Mouse (Mus musculus): ENCODE measurements around the gene Otub1.

The Otub1 gene

DNA sequence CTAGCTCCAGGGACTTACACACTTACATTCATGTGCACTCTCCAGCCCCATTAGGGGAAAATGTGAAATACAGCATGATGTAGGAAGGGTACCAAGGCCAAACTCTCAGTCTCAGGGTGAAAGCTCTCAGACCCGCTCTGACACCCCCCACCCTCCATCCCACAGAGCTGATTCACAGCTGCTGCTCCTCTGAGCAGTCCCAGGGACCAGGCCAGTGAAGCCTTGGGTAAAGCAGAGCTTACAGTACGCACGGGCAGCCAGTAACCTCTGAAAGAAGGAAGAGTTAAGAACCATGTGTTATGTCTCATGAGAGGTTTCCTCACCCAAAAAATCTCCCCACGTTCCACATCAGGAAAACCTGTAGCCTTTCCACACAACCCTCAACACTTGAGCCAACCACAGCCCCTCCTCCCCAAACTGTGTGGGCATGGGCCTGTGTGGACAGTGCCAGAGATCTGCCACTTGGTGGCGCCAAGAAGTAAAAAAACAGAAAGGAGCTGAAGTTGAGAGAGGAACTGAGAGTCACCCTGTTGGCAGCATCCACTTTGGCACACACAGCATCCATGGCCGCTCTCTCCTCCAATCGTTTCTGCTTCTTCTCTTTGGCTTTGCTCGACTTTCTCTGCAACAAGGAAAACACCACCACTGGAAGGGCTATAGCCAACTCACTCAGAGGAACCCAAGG, 28.6 kb upstream of the Otub1 start:
- Histone ChIP-seq H3K9me3 (ENCODE audit: low read length) (no peaks in the 10 kb centered on the region), H3K4me1 (replicated peaks; ENCODE audit: low read depth, low read length) (peaks cover 65% of the 10 kb centered on the region), H3K27me3 (ENCODE audit: insufficient read depth, low read length) (no peaks in the 10 kb centered on the region), H3K36me3 (ENCODE audit: insufficient read depth, low read length) (peaks cover 94% of the 10 kb centered on the region), H3K4me3 (replicated peaks; ENCODE audit: low read length) (no peak overlapping the region)
- TF ChIP-seq CTCF (conservative IDR thresholded peaks at IDR 0.05; ENCODE audit: low read length), result peak; percentile 81
- no peak for TF ChIP-seq NANOG (IDR thresholded peaks at IDR 0.05; ENCODE audit: borderline replicate concordance, low read length)

DNA sequence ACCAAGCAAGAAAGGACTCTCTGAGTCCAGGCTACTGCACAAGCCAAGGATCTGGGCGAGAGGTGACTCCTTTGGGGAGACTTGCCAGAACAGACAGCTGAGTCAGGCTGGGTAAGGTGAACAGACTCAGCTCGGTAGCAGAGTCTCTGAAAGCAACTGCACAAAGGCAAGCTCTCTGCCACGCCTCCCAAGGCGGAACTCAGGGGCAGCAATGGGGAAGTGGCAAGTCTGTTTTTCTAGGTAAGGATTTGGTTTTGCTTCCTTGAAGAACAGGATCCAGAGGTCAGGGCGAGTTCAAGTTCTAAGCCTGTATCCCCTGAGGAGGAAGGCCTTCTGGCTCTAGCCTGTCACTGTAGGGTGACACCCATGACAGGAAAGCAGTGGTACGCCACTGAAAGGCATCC, 20.4 kb upstream of the Otub1 start:
- Histone ChIP-seq H3K4me3 (replicated peaks; ENCODE audit: low read length) (no peak overlapping the region), H3K9me3 (ENCODE audit: low read length) (peaks cover 5% of the 10 kb centered on the region; the same call in 1 of the 2 replicates), H3K27me3 (ENCODE audit: insufficient read depth, low read length) (no peaks in the 10 kb centered on the region), H3K4me1 (replicated peaks; ENCODE audit: low read depth, low read length) (peaks cover 62% of the 10 kb centered on the region), H3K36me3 (ENCODE audit: insufficient read depth, low read length) (peaks cover 74% of the 10 kb centered on the region)
- TF ChIP-seq NANOG (IDR thresholded peaks at IDR 0.05; ENCODE audit: borderline replicate concordance, low read length) (no peak), POU5F1 (IDR thresholded peaks at IDR 0.05; ENCODE audit: borderline replicate concordance, low read length) (no peak)

DNA sequence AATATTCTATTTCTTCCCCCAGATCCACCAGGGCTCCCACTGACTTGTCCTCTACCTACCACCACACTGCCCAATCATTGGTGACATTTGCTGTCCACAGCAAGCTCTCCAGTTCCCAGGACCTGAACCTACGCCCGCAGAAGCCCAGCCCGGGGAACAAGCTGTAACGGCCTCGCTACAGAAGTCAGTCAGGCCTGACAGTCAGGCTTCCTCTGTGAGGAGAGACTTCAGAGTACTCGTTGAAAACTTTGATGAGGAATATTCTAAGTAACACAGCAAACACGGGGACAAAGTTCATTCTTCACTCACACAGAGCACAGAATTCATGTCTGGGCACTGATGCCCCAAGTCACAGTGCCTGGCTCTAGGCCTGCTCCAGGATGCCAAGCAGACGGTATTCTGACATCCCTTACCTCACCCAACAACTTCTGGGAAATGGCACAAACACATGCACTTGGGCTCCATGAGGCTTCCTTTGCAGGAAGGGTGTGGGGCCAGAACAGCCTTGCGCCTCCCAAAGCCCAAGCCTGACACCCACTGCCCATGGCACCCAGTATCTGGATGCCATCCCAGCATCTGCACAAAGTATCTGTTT, 19.1 kb upstream of the Otub1 start:
- peaks cover 75% of the 10 kb centered on the region for H3K4me1 ChIP-seq (replicated peaks; ENCODE audit: low read depth, low read length)
- no peaks in the 10 kb centered on the region for H3K27me3 ChIP-seq (ENCODE audit: insufficient read depth, low read length)
- no peak for TF ChIP-seq POU5F1 (IDR thresholded peaks at IDR 0.05; ENCODE audit: borderline replicate concordance, low read length)
- no peak for TF ChIP-seq CTCF (conservative IDR thresholded peaks at IDR 0.05; ENCODE audit: low read length)
- no peak for TF ChIP-seq NANOG (IDR thresholded peaks at IDR 0.05; ENCODE audit: borderline replicate concordance, low read length)
- no peak overlapping the region for H3K4me3 ChIP-seq (replicated peaks; ENCODE audit: low read length)
- H3K36me3 ChIP-seq (ENCODE audit: insufficient read depth, low read length), result peaks cover 67% of the 10 kb centered on the region
- H3K9me3 ChIP-seq (ENCODE audit: low read length), result peaks cover 7% of the 10 kb centered on the region; the same call in 1 of the 2 replicates

DNA sequence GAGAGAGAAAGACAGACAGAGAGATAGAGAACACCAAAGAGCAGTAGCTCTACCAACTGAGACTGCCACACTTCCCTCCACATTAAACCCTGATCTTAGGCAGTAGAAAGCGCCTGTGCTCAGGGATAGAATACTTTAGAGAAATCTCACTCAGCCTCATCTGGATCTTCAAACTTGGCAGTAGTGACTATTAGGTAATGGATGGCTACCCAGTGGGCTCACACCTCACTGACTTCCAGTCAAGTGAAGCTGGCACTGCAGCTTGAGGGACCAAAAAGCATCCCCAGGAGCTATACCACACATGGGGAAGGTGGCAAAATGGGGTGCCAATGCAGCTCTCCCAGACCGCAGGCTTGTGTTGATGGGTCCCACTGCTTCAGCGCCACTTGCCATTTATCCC, 18.1 kb upstream of the Otub1 start:
- peaks cover 73% of the 10 kb centered on the region for H3K4me1 ChIP-seq (replicated peaks; ENCODE audit: low read depth, low read length)
- H3K27me3 ChIP-seq (ENCODE audit: insufficient read depth, low read length), result no peaks in the 10 kb centered on the region
- H3K36me3 ChIP-seq (ENCODE audit: insufficient read depth, low read length), result peaks cover 57% of the 10 kb centered on the region
- H3K4me3 ChIP-seq (replicated peaks; ENCODE audit: low read length), result no peak overlapping the region
- peaks cover 7% of the 10 kb centered on the region; the same call in 1 of the 2 replicates for H3K9me3 ChIP-seq (ENCODE audit: low read length)
- no peak for TF ChIP-seq NANOG (IDR thresholded peaks at IDR 0.05; ENCODE audit: borderline replicate concordance, low read length)
- TF ChIP-seq POU5F1 (IDR thresholded peaks at IDR 0.05; ENCODE audit: borderline replicate concordance, low read length), result no peak
- no peak for TF ChIP-seq CTCF (conservative IDR thresholded peaks at IDR 0.05; ENCODE audit: low read length)

DNA sequence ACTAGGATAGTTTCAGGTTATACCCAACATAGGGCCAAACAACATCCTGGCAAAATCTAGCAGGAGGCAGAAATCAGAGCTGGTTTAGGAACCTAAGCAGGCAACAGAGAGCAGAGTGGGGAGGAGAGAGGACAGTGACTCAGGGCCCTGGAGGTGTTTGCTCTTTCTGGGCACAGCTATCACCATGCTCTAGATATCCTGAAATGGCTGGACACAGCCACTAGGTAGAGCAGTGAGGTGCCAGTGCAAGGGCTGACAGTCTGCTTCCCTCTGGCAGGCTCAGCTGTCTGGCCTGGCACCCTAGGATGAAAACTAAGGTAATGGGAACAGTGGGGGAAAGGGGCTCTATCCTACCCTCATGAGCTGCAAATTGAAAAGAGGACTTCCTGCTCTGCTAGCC, 17.4 kb upstream of the Otub1 start:
- peaks cover 7% of the 10 kb centered on the region; the same call in 1 of the 2 replicates for H3K9me3 ChIP-seq (ENCODE audit: low read length)
- H3K4me3 ChIP-seq (replicated peaks; ENCODE audit: low read length), result no peak overlapping the region
- H3K4me1 ChIP-seq (replicated peaks; ENCODE audit: low read depth, low read length), result peaks cover 77% of the 10 kb centered on the region
- H3K36me3 ChIP-seq (ENCODE audit: insufficient read depth, low read length), result peaks cover 50% of the 10 kb centered on the region
- no peak for TF ChIP-seq NANOG (IDR thresholded peaks at IDR 0.05; ENCODE audit: borderline replicate concordance, low read length)
- no peak for TF ChIP-seq POU5F1 (IDR thresholded peaks at IDR 0.05; ENCODE audit: borderline replicate concordance, low read length)
- no peak for TF ChIP-seq CTCF (conservative IDR thresholded peaks at IDR 0.05; ENCODE audit: low read length)
- H3K27me3 ChIP-seq (ENCODE audit: insufficient read depth, low read length), result no peaks in the 10 kb centered on the region

DNA sequence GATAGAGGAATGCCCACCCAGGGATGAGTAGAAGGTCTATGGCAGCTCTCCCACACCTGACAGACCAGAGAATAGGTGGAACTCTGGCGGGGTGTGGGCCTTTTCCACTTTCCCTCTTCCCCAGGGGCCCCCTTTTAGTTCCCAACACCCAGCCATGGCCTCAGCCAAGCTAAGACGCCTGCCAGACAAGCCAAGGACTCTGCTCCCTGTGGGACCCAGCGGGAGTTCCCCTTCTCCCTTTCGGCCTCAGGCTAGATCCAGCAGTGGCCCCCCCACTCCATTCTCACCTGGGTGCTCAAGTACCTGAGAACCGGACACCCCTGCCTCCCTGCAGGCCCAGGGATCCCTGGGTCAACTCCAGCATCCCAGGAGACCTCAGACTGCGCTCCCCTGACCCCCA, 16.1 kb upstream of the Otub1 start:
- no peak overlapping the region for H3K4me3 ChIP-seq (replicated peaks; ENCODE audit: low read length)
- H3K36me3 ChIP-seq (ENCODE audit: insufficient read depth, low read length), result peaks cover 37% of the 10 kb centered on the region
- TF ChIP-seq POU5F1 (IDR thresholded peaks at IDR 0.05; ENCODE audit: borderline replicate concordance, low read length) (no peak), NANOG (IDR thresholded peaks at IDR 0.05; ENCODE audit: borderline replicate concordance, low read length) (no peak), CTCF (conservative IDR thresholded peaks at IDR 0.05; ENCODE audit: low read length) (no peak)
- no peaks in the 10 kb centered on the region for H3K27me3 ChIP-seq (ENCODE audit: insufficient read depth, low read length)
- H3K4me1 ChIP-seq (replicated peaks; ENCODE audit: low read depth, low read length), result peaks cover 73% of the 10 kb centered on the region
- H3K9me3 ChIP-seq (ENCODE audit: low read length), result peaks cover 7% of the 10 kb centered on the region; the same call in 1 of the 2 replicates

DNA sequence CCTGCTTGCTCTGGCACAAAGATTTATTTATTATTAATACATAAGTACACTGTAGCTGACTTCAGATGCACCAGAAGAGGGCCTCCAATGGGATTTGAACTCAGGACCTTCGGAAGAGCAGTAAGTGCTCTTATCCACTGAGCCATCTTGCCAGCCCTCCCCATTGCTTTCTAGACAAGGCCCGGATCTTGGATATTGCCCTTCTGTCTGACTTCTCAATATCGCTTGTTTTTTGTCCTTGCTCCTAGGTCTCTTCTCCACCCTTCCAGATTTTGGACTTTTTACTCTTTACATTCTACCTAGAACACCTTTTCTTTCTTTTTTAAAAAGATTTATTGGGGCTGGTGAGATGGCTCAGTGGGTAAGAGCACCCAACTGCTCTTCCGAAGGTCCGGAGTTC, 12.6 kb upstream of the Otub1 start:
- TF ChIP-seq CTCF (conservative IDR thresholded peaks at IDR 0.05; ENCODE audit: low read length) (no peak), POU5F1 (IDR thresholded peaks at IDR 0.05; ENCODE audit: borderline replicate concordance, low read length) (no peak), NANOG (IDR thresholded peaks at IDR 0.05; ENCODE audit: borderline replicate concordance, low read length) (no peak)
- Histone ChIP-seq H3K36me3 (ENCODE audit: insufficient read depth, low read length) (peaks cover 36% of the 10 kb centered on the region), H3K4me1 (replicated peaks; ENCODE audit: low read depth, low read length) (peaks cover 68% of the 10 kb centered on the region), H3K9me3 (ENCODE audit: low read length) (peaks cover 7% of the 10 kb centered on the region; the same call in 1 of the 2 replicates), H3K27me3 (ENCODE audit: insufficient read depth, low read length) (no peaks in the 10 kb centered on the region), H3K4me3 (replicated peaks; ENCODE audit: low read length) (peak overlapping the region; percentile 77)

DNA sequence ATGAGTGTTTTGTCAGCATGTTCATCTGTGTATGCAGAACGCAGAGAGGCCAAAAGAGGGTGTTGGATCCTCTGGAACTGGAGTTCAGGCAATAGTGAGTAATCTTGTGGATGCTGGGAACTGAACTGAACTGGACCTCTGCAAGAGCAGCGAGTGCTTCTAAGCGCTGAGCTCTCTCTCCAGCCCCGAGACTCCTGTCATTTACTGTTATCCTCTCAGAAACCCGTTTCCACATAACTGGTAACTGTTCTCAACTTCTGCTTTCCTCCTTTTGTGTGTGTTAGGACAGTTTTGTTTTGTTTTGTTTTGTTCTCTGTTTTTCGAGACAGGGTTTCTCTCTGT, 11.8 kb upstream of the Otub1 start:
- Histone ChIP-seq H3K27me3 (ENCODE audit: insufficient read depth, low read length) (no peaks in the 10 kb centered on the region), H3K9me3 (ENCODE audit: low read length) (peaks cover 7% of the 10 kb centered on the region; the same call in 1 of the 2 replicates), H3K4me1 (replicated peaks; ENCODE audit: low read depth, low read length) (peaks cover 68% of the 10 kb centered on the region), H3K36me3 (ENCODE audit: insufficient read depth, low read length) (peaks cover 44% of the 10 kb centered on the region), H3K4me3 (replicated peaks; ENCODE audit: low read length) (peak overlapping the region; percentile 77)
- TF ChIP-seq POU5F1 (IDR thresholded peaks at IDR 0.05; ENCODE audit: borderline replicate concordance, low read length) (no peak), CTCF (conservative IDR thresholded peaks at IDR 0.05; ENCODE audit: low read length) (no peak), NANOG (IDR thresholded peaks at IDR 0.05; ENCODE audit: borderline replicate concordance, low read length) (no peak)
